Mouse (Mus musculus) macrophage (primary cell): ENCODE results near the gene Tamm41. TPM values are rescaled to one million over a fixed set of nuclear protein-coding genes. Genes with fewer than 3 reads are reported as not detected.

ENCODE experiments used
- H3K27ac ChIP-seq: fragments of 350-480 bp; formaldehyde crosslinking; 2 replicates; pipeline ENCODE4 v1.9.0; 2021
- H3K36me3 ChIP-seq: fragments of 350-480 bp; formaldehyde crosslinking; 2 replicates; pipeline ENCODE4 v1.9.0; 2021; ENCODE audit errors: inconsistent target
- H3K4me3 ChIP-seq: fragments of 350-480 bp; formaldehyde crosslinking; 2 replicates; pipeline ENCODE4 v1.9.0; 2021; ENCODE audit errors: inconsistent target
- H3K79me2 ChIP-seq: fragments of 350-480 bp; formaldehyde crosslinking; 2 replicates; pipeline ENCODE4 v1.9.0; 2021; ENCODE audit errors: inconsistent target
- WGBS: methylation state at CpG from one replicate; pipeline ENCODE4 v1.1.7; 2026; ENCODE audit warnings: inconsistent platforms; ENCODE audit not compliant: missing documents; 5-methylcytosine and 5-hydroxymethylcytosine counted together
- polyA plus RNA-seq: library from polyadenylated mRNA; stranded (reverse); fragments of 250-400 nt; gene quantifications from 3 replicates; pipeline ENCODE4 v1.2.4, GENCODE M21; 2018; ENCODE audit warnings: inconsistent platforms

Tamm41 gene
- polyA plus RNA-seq, 1 experiment from 2014 or later = 14.0 TPM

GRCm38 (mm10) chr6:114959012-114959398 lies 78.7 kb downstream of the Tamm41 start:
- H3K79me2 ChIP-seq = no peaks in the 10 kb centered on the region
- 89% methylated on average over 6 of the region's 6 CpGs for WGBS
- H3K36me3 ChIP-seq = no peaks in the 10 kb centered on the region
- H3K4me3 ChIP-seq = no peak overlapping the region
- H3K27ac ChIP-seq = no peak overlapping the region

- no peaks in the 10 kb centered on the region for H3K36me3 ChIP-seq
- no peak overlapping the region for H3K4me3 ChIP-seq
- WGBS = 86% methylated on average over 10 of the region's 10 CpGs
- H3K27ac ChIP-seq = no peak overlapping the region
- no peaks in the 10 kb centered on the region for H3K79me2 ChIP-seq
Observed at GRCm38 (mm10) chr6:114958249-114959011, 79.2 kb downstream of the Tamm41 start.

- no peaks in the 10 kb centered on the region for H3K79me2 ChIP-seq
- H3K36me3 ChIP-seq = no peaks in the 10 kb centered on the region
- 69% methylated on average over 12 of the region's 12 CpGs for WGBS
- H3K27ac ChIP-seq = no peak overlapping the region
- H3K4me3 ChIP-seq = no peak overlapping the region
Observed at GRCm38 (mm10) chr6:114957756-114958155, 79.9 kb downstream of the Tamm41 start.

- 54% methylated on average over 5 of the region's 5 CpGs for WGBS
- Histone ChIP-seq H3K79me2 (no peaks in the 10 kb centered on the region), H3K4me3 (no peak overlapping the region), H3K27ac (no peak overlapping the region), H3K36me3 (no peaks in the 10 kb centered on the region)
Observed at GRCm38 (mm10) chr6:114954496-114954895, 83.2 kb downstream of the Tamm41 start.

Other genes with a start within 250 kb of the Tamm41 start
- gene Vgll4, start 67.9 kb downstream of the Tamm41 start, polyA plus RNA-seq = 10.4 to 24.8 TPM (median 16.8 TPM) in 3 replicates
- not detected in 3 replicates for gene Syn2, start 97.0 kb upstream of the Tamm41 start, polyA plus RNA-seq
- not detected in 3 replicates for gene Gm17482, start 189.5 kb upstream of the Tamm41 start, polyA plus RNA-seq
- not detected in 3 replicates for gene Timp4, start 214.3 kb upstream of the Tamm41 start, polyA plus RNA-seq